Mouse (Mus musculus) testis, adult 2 months (tissue): ENCODE data around the gene Tex14.

Experiments used
- CTCF ChIP-seq: fragments of 200-500 bp; IDR thresholded peaks from 2 replicates; pipeline ENCODE4 v1.5.1; 2012; ENCODE audit warnings: low read depth, mild to moderate bottlenecking, inconsistent platforms, low read length, moderate library complexity; ENCODE audit not compliant: control insufficient read depth, insufficient read depth, insufficient replicate concordance
- POLR2A ChIP-seq: fragments of 200-500 bp; IDR thresholded peaks from 2 replicates; pipeline ENCODE4 v1.6.1; 2012; ENCODE audit warnings: low read depth, mild to moderate bottlenecking, inconsistent platforms, low read length, moderate library complexity; ENCODE audit not compliant: control insufficient read depth

DNA sequence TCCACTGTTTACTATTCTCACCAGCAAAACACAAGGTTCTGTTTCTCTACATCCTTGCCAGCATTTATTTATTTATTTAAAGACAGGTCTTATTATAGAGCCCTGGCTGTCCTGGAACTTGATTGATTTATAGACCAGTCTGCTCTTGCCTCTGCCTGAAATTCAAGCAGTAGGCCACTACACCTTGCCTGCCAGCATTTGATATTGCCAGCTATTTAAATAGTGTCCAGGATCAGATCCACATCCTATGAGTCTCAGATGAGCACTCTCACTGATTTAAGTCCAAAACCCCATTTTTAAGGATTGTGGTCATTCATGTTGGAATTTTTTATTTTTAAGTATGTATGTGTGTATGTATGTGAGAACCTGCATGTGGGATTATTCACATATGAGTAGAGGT lies 16.0 kb downstream of the Tex14 start:
- TF ChIP-seq CTCF (no peak), POLR2A (no peak)
